Mouse (Mus musculus) thymus, postnatal 25 days (tissue): ENCODE results near the gene Thap4.
A peak's percentile ranks its signal among the peaks of the same experiment; 100 is the strongest.

Experiments
- DNase-seq: peaks from one replicate; pipeline ENCODE4 v3.0.0; 2022

Gene Thap4

GRCm38 (mm10) chr1:93741987-93742386, 12.7 kb downstream of the Thap4 start:
- DNase-seq = no peak

- no peak for DNase-seq
These were observed 14.0 kb downstream of the Thap4 start for GRCm38 (mm10) chr1:93740671-93741070.

GRCm38 (mm10) chr1:93737711-93738110, 17.0 kb downstream of the Thap4 start:
- no peak for DNase-seq

- no peak for DNase-seq
These were observed 18.8 kb downstream of the Thap4 start for GRCm38 (mm10) chr1:93735859-93736258.

- no peak for DNase-seq
These were observed 22.8 kb downstream of the Thap4 start for GRCm38 (mm10) chr1:93731880-93732281.

- DNase-seq = no peak
These were observed 23.6 kb downstream of the Thap4 start for GRCm38 (mm10) chr1:93731103-93731502.

- peak; percentile 57 for DNase-seq
These were observed 27.7 kb downstream of the Thap4 start for GRCm38 (mm10) chr1:93726974-93727373.

- no peak for DNase-seq
These were observed 28.5 kb downstream of the Thap4 start for GRCm38 (mm10) chr1:93726116-93726515.

- no peak for DNase-seq
These were observed 29.0 kb downstream of the Thap4 start for GRCm38 (mm10) chr1:93725665-93726064.

GRCm38 (mm10) chr1:93724623-93725022, 30.0 kb downstream of the Thap4 start:
- no peak for DNase-seq

- DNase-seq = no peak
These were observed 33.1 kb downstream of the Thap4 start for GRCm38 (mm10) chr1:93721557-93721956.

GRCm38 (mm10) chr1:93716166-93716565, 38.5 kb downstream of the Thap4 start:
- DNase-seq = no peak

GRCm38 (mm10) chr1:93705389-93705788, 49.3 kb downstream of the Thap4 start:
- DNase-seq = no peak

- DNase-seq = no peak
These were observed 50.3 kb downstream of the Thap4 start for GRCm38 (mm10) chr1:93704341-93704740.

GRCm38 (mm10) chr1:93703472-93704048, 51.1 kb downstream of the Thap4 start:
- DNase-seq = no peak

- DNase-seq = no peak
These were observed 52.6 kb downstream of the Thap4 start for GRCm38 (mm10) chr1:93702106-93702505.

GRCm38 (mm10) chr1:93699159-93699558, 55.5 kb downstream of the Thap4 start:
- no peak for DNase-seq

GRCm38 (mm10) chr1:93697317-93697716, 57.3 kb downstream of the Thap4 start:
- no peak for DNase-seq

GRCm38 (mm10) chr1:93694966-93695365, 59.7 kb downstream of the Thap4 start:
- no peak for DNase-seq

- DNase-seq = no peak
These were observed 60.7 kb downstream of the Thap4 start for GRCm38 (mm10) chr1:93693943-93694342.

GRCm38 (mm10) chr1:93693502-93693901, 61.2 kb downstream of the Thap4 start:
- DNase-seq = no peak

- DNase-seq = no peak
These were observed 61.9 kb downstream of the Thap4 start for GRCm38 (mm10) chr1:93692773-93693172.

GRCm38 (mm10) chr1:93691786-93692357, 62.8 kb downstream of the Thap4 start:
- no peak for DNase-seq

- no peak for DNase-seq
These were observed 63.6 kb downstream of the Thap4 start for GRCm38 (mm10) chr1:93691106-93691505.

GRCm38 (mm10) chr1:93689901-93690496, 64.7 kb downstream of the Thap4 start:
- DNase-seq = no peak
